Mouse (Mus musculus): ENCODE measurements at regions not wholly inside any gene's neighbourhood (a gene's known extent, or its start where the extent isn't known, plus 50 kb on each side); places are given as distances from the start of the nearest gene placed in this dataset.

DNA sequence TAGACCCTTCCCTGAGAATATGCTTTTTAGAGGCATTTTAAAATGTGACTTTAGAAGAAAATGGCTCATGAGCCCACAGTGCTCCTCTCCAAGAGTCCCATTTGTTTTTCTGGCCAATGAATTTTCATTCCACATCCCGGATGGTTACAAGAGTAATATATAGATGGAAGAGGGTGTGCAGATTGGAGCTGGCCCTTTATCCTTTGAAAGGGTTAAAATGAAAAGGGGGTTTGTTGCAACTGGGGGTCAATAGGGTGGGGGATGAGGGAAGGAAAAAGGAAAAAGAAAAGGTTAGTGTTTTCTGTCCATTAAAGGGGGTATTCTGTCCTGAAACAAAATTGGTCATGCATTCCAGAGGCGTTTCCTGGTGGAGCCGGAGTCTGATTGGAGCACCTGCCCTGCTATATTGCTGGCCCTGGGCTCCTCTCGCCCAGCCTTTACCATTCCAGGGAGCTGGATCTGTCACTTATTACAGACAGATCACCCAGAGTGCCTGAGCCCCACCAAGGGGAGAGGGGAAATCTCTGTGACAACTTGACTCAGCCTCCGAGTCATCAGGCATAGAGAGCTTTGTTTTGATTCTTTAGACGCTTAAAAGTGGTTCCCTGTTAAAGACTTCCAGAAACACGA lies 666.7 kb downstream of the Pkhd1 start:
- no peak for DNase-seq (ENCODE audit: extremely low read depth, low read depth, low spot score)

DNA sequence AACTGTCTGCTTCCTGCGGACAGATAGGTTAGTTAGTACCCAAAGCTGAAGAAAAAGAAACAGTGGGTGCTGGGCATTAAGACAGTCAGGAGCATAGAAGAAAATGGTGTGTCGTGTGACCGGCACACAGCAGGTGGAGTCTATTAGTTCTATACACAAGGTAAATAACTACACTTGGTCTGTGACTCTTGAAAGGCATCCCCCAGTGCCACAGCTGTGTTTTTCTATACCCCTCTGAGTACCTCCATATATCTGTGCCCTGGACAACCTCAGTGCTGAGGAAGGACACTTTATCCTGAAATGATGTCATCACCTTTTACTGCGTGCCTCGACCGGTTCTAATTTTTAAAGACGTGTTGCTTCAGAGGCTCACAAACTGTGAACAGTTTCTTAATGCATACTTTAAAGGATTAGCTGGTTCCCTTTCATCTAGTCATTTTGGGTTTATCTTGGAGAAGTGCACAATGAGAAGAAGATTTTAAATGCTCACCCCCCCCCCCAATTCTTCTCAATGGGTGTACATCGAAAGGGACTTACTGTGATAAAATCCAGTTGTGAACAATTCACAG lies 666.1 kb downstream of the Pkhd1 start:
- peak; percentile 61 for DNase-seq (ENCODE audit: extremely low read depth, low read depth, low spot score)

DNA sequence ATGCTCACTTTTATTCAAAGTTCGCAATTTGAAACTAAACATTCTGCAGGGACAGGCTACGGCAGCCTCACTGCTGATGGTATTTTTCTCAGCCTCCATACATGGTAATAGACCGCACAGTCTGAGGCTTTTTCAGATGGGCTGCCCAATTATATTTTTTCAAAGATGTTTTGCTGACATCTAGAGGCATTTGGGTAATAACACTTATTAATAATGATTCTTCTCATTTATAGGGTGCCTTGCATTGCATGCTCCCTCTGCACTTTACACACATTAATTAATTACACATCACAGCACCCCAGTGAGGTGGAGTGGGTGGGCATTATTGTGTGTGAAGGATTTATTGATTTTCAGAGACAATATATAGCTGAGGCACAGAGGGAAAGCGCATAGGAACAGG lies 644.5 kb downstream of the Pkhd1 start:
- DNase-seq (ENCODE audit: extremely low read depth, low read depth, low spot score), result no peak

DNA sequence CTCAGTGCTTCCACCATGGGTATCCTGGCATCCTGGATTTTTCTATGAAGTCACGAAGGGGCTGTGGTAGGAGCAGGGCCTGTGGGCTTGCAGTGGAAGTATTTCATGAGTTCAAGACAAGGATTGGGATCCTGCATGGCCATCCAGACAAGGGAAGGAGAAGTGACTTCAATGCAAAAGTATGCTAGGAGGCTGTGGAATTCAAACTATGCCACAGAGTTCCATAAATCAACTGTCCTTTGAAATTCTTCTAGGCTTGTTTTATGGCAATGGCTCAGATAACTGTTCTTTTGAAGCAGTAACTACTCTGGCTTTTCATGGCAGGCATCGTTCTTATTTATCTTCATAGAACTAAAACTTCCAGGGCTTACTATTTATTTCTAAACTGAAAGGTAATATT lies 643.9 kb downstream of the Pkhd1 start:
- DNase-seq (ENCODE audit: extremely low read depth, low read depth, low spot score), result no peak

DNA sequence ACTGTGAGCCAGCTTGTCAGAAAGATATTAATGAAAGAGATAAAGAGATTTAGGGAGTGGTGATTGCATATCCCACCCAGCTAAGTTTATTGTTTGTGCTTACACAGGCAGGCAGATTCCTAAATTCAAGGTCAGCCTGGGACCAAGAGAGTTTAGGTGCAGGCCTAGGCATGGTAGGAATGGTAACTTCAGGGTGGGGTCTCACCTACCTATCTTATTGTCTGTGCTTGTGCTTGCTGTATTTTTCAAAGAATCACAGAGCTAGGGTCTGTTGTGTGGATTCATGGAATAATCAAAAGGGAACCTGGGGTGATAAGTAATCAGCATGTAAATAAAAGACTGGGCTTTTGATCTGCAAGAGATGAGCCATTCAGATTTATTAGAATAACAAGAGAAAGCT lies 642.4 kb downstream of the Pkhd1 start:
- no peak for DNase-seq (ENCODE audit: extremely low read depth, low read depth, low spot score)

DNA sequence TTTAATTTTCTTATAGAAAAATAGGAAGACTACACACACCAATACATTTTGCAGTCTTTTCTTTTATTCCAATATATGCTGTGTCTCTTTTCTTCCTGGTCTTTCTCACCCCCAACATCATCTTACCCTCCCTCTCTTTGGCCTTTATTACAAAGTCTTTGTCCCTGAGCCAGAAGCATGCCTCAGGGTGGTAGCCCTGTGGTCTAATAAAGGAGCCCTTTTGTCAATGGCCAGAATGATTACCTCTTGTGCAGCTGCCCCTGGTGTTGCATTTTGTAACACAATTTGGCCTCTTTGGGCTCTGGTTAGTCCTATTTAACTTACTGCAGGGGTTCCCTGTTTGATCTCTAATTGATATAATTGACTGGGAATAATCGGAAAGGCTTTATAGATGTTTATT lies 636.7 kb downstream of the Pkhd1 start:
- DNase-seq (ENCODE audit: extremely low read depth, low read depth, low spot score), result no peak

DNA sequence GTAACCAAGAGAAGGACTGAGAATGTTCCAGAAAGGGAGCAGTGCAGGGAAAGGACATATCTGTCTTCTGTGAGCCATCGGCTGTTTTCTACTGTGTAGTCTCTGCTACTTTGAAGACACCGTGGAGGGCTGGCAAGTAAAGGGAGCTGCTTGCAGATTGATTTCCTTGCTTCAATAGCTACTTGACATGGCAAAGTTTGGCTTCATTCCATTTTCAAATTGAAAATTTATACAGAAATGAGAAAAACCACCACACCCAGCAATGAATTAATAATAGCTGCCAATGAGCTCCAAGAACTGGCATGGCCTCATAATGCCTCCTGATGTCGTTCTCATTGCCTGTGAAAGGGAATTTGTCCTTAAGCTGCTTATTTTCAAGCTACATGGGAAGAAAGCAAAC lies 635.1 kb downstream of the Pkhd1 start:
- no peak for DNase-seq (ENCODE audit: extremely low read depth, low read depth, low spot score)

DNA sequence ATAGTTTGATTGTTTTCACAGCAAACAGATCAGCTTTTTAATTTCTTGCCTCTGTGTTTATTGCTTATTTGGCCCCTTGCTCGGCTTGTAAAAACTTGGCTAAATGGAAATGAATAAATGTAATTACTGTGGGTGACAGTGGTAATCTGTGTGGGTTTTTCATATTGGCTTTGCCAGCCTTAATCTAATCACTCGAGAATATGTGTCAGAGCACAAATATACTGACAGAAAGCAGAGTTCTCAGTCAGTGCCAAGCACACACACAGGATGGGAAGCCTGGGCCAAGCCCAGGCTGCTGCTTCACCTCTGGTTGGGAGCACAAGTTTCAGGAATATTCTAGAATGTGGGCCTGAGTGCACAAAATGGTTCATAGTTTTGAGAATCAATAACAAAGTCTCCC lies 634.4 kb downstream of the Pkhd1 start:
- DNase-seq (ENCODE audit: extremely low read depth, low read depth, low spot score), result no peak

DNA sequence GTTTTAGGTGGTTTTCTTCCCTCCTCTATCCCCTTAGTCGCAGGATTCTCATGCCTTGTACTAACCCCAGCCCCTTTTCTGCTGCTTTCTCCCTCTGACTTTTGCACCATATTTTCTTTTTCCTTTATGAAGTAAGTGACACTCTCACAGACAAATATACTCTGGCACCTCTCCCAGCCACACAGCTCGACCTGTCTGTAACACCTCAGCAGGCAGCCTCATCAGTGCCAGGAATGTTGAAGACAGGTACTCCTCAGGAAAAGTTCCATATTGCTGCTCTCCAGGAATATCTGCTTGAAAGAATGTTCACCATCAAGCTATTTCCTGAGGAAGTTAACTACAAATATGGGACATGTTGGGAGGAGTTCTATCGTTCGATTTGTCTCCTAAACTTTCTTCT lies 627.9 kb downstream of the Pkhd1 start:
- no peak for DNase-seq (ENCODE audit: extremely low read depth, low read depth, low spot score)

All from fat pad, adult 2 months (tissue).